Mouse (Mus musculus): ENCODE data around the gene Cnr2.

The Cnr2 gene

DNA sequence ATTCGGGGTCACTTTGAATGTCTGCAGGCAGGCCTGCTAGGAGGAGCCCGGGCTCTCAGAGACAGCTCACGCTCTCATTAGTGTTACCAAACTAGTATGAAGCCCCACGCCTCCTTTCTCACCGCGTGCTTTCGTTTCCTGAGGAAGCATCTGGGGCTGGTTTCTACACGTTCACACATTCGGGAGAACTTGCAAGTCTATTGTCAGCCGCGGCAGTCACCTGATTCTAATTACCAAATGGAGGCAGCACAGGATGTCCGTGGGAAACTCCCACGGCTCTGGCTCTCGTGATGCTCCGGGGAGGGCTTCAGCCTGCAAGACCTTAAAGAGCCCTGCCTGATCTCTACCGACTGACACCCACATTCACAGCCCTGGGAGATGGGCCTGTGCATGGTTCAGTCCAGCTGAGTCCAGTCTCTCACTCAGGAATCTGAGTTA lies 18.6 kb upstream of the Cnr2 start:
- peak; percentile 96 for DNase-seq (ENCODE audit: low read depth)

DNA sequence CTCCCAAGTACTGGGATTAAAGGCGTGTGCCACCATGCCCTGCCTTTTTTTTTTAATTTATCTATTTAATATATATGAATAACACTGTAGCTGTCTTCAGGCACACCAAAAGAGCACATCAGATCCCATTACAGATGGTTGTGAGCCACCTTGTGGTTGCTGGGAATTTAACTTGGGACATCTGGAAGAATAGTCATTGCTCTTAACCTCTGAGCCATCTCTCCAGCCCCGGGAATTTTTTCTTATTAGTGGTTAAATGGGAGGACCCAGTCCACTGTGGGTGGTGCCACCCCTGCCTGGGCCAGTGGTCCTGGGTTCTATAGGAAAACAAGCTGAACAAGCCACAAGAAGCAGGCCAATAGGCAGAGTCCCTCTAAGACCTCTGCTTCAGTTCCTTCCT lies 17.5 kb upstream of the Cnr2 start:
- no peak for DNase-seq (ENCODE audit: low read depth)

DNA sequence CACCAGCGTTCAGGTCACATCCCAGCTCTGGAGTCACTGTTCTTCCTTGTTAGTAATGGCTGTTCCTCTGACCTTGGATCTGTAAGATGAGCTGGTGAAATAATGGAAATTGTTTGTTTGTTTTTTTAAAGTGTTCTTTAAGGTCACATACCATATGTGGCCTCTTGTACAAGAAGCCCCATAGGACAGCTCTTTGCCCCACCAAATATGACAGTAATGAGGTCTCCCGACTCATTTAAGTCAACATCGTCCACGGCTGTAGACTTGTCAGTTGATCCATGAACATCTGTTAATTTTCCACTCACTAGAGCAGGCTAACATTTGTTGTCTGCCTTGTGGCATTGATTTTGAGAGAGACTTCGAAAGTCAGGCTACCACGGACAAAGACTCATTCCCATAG lies 16.2 kb upstream of the Cnr2 start:
- no peak for DNase-seq (ENCODE audit: low read depth)

DNA sequence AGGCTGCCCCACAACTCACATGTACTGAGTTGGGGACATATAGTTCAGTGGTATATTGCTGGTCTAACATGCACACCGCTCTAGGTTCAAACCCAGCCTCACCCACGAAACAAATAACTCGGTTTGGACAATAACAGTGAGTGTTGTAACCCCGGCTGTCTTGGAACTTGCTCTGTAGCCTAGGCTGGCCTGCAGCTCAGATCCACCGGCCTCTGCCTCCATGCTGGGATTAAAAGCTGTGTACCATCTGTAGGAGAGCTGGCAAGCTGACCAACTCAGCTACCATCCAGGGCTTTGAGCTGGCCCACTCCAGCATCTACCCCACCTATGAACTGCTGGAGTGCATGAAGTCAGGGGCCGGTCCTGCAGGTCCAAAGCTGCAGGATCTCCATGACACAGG lies 15.2 kb upstream of the Cnr2 start:
- no peak for DNase-seq (ENCODE audit: low read depth)

DNA sequence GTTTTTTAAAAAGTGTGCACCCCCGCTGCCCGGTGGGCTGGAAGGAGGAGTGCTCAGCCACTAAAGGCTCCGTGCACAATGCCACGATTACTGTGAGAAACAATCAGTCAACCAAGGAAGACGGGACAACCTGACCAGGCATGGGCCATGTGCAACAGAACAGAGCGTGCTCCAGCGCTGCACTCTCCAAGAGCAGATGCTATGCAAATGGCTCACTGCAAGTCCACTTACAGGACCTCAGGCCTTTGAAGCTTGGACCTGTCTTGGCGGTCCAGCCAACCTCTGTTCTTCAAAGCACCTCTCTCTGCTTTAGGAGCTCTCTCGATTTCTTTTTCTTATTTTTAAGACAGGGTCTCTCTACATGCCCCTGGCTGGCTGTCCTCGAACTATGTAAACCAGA lies 14.6 kb upstream of the Cnr2 start:
- DNase-seq (ENCODE audit: low read depth), result no peak

DNA sequence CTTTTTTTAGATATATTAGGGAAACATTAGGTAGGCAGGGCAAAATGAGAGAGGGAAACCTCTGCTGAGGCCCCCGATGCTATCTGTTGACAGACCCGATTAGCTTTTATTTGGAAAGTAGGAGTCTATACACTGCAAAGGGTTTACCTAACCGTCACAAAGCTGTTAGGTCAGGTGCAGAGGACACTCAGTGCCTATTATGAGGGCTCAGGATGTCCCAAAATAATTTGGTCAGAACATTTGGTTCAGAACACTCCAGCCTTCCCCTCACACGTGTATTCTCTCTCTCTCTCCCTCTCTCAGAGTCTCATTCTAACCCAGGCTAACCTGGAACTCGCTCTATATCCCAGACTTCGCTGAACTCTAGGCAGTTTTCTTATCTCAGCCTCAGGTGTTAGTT lies 13.2 kb upstream of the Cnr2 start:
- no peak for DNase-seq (ENCODE audit: low read depth)

DNA sequence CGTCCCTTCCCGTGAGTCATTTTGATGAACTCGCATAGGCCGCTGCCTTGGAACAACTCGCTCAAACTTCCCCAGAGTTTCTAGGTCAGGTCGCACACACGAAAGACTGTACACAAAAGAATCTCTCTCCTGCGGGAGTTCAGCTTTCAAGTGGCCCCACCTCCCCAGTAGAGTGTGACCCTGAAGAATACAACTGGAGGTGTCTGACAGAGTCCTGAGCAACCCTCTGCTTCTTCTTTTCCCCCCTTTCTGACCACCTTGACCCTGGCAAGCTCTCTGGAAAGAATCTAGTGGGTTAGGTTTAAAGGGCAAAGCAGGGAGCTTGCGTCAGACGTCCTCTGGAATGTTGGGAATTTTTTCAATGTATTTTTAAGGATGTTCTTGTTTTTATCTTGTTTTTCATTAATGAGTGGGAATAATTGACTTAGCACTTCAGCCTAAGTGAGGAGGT lies 11.8 kb upstream of the Cnr2 start:
- no peak for DNase-seq (ENCODE audit: low read depth)

DNA sequence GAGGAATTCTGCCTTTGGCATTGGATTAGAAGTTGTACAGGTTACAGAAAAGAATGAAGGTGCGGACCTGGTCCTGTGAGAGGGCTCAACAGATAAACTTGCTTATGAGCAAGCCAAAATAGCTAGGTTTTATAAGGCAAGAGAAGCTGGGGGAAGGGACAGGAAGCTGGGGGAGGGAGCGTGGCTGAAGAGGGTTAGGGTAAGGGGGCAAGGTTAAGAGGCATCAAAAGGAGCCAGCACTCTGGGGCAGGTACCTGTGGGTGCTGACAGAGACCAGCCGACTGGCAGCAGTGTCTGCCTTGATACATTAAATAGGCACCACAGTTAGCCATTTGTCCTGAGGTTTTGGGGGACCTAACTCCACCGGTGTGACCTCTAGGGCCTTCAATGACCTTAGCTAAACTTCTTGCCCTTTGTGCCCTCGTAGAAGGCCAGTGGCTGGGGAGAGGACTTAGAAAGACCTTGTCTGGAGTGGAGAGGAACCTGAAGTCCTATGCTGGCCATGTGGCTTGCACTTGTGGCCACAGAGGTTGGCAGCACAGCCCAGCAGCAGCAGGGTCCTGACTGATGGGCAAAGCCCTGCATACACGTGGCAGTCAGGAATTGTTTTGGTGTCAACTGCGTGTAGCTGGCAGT lies 11.2 kb upstream of the Cnr2 start:
- DNase-seq (ENCODE audit: low read depth), result peak; percentile 62

DNA sequence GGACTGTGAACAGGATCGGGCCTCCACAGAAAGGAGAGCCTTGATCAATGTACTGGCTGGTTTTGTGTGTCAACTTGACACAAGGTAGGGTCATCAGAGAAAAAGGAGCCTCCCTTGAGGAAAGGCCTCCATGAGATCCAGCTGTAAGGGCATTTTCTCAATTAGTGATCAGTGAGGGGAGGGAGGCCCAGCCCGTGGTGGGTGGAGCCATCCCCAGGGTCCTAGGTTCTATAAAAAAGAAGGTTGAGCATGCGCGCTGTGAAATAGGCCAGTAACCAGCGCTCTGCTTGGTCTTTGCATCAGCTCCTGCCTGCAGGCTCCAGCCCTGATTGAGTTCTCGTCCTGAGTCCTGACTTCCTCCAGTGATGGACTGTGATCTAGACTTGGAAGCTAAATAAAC lies 10.7 kb upstream of the Cnr2 start:
- peak; percentile 14 for DNase-seq (ENCODE audit: low read depth)

DNA sequence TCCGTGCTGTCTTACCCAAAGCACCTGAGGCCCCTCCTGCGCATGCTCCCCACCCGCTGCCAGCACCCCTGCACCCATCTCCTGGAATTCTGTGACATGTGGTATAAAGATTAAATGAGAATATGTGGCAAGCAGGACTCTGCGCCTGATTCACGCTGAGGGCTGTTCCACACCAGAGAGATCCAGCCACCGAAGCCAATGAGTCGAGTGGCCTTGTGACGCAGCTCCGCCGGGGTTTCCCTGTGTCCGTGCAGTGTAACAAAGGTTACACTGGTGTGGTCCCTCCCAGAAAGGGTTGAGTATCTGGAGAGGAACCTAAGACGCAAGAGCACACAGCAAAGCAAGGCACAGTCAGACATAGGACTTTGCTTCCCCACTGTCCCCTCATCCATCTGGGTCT lies 9.5 kb upstream of the Cnr2 start:
- DNase-seq (ENCODE audit: low read depth), result no peak

DNA sequence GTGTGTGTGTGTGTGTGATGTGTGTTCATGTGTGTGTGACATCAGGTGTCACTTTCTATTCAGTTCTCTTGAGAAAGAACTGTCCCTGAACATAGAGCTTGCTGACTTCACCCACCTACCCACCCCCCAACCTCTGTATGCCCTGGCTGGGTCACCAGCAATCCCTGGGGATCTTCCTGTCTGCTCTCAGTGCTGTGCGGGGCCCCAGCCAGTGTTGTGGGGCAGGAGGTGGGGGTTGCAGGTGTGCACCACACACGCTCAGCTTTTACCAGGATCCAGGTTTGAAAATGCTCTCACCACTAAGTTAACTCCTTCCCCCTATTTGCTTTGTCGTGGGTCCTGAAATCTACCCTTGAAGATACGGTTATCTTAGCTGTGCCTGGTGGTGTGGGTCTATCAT lies 9.0 kb upstream of the Cnr2 start:
- no peak for DNase-seq (ENCODE audit: low read depth)

DNA sequence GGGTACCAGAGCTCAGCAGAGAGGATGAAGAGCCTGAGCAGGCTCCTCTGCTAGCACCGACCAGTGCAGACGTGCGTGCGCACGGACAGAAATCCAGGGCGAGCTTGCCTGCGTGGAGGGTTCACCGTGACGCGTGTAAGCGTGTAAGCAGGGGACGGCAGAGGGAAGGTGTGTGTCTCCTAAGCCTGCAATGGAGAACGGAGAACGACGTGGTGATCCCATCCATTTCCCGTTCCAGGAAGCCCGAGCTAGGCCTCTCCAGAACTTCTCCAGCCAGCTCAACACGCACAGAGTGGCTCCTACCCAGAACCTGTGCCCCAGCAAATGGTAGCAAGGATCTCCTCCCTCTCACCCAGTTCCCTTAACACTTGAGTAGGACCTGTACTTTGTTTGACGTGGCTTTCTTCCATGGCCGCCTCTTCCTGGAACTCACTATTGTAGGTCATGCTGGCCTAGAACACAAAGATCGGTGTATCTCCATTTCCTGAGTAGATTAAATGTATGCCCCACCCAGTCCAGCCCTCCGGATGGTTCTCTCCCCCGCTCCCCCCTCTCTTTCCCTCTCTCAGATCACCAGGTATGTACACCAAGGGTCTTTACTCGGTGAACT lies 6.6 kb upstream of the Cnr2 start:
- DNase-seq (ENCODE audit: low read depth), result no peak

DNA sequence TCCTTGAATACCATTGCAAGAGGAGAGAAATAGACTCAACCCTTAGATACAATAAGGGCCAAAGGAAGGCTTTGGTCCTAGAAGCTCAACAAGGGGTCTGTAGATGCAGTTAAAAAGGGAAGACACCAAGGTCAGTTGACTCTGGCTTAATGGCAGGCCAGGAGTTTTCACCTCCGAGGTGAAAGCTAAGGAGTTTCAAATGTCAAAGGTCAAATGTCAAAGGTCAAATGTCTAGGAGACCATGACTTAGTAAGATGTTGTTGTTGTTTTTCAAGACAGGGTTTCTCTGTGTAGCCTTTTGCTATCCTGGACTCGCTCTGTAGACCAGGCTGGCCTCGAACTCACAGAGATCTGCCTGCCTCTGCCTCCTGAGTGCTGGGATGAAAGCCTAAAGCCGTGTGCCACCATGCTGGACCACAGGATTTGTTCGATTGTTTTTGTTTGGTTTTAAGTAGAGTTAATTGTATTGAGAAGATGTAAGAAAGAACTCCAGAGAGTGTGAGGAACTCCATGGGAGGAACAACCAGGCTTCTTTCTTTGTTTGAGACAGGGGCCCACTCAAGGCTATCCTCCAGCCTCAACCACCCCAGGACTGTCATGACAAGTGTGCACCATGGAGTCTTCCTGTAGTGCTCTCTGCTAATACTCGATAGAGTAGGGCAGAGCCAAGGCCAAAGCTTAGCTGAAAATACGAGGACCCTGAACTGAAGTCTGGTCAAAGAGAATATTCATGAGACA lies 5.9 kb upstream of the Cnr2 start:
- no peak for DNase-seq (ENCODE audit: low read depth)

DNA sequence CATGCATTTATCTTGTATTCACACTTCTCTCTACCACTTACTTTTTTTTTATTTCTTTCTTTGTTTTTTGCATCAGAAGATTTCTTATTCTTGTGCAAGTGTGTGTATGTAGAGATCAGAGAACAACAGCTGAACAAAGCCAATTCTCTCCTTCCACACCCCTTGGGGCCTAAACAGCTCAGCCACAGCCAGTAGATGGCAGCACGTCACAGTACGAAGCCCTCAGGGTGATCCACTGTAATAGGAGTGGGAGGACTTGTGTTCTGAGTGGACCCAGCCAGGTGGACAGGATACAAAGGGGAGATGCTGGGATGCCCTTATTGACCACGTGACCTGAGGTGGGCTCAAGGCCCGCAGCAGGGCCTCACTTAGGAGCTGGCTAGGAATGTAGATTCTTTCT lies 5.3 kb upstream of the Cnr2 start:
- peak; percentile 91 for DNase-seq (ENCODE audit: low read depth)

DNA sequence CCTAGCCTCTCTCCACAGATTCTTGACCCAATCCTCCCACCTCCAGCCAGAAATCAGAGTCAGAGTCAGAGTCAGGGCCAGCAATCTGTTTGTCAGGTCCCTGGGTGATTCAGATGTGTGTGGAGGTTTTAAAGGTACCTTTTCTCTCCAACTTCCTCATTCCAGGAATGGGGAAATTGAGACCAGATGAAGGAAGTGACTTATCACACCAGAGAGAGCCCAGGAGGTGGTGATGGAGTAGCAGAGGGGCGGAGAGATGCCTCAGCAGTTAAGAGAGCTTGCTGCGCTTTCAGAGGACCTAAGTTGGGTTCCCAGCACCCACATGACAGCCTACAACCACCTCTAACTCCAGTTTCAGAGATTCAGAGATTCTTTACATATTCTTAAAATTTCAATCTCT lies 3.7 kb upstream of the Cnr2 start:
- DNase-seq (ENCODE audit: low read depth), result no peak

DNA sequence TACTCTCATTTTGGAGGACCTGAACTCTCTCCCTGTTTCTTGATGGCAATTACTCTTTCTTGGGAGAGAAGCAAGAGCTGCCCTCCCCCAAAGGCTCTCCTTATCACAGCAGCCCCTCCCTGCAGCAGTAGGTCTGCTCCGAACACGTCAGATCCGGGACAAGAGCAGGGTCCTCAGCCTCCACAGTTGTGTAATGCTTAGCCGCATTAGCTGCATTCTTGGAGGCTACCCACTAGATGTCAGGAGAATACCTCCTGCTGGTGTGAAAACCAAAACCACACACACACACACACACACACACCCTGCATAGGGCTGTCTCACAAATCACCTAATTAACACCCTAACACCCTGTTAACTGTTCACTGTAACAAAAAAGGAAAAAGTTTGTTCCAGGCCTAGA lies 2.3 kb upstream of the Cnr2 start:
- DNase-seq (ENCODE audit: low read depth), result no peak

DNA sequence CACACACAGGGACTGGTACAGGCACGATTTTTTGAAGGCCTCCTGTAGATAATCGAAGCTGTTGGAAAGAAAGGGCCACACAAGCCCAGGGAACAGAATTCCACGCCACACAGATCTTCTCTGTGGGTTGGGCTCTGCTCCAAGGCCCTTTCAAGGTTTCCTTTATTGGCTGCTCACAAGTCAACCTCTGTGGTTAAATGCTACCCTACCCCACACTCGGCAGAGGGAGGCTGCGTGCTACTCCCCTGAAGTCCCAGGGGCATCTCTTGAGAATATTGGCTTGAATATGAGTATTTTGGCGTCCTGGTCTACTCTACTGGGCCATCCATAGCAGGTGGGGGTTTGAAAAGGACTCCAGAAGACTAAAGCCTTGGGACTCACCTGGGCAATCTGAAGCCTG lies 963 bp downstream of the Cnr2 start:
- peak; percentile 60 for DNase-seq (ENCODE audit: low read depth)

DNA sequence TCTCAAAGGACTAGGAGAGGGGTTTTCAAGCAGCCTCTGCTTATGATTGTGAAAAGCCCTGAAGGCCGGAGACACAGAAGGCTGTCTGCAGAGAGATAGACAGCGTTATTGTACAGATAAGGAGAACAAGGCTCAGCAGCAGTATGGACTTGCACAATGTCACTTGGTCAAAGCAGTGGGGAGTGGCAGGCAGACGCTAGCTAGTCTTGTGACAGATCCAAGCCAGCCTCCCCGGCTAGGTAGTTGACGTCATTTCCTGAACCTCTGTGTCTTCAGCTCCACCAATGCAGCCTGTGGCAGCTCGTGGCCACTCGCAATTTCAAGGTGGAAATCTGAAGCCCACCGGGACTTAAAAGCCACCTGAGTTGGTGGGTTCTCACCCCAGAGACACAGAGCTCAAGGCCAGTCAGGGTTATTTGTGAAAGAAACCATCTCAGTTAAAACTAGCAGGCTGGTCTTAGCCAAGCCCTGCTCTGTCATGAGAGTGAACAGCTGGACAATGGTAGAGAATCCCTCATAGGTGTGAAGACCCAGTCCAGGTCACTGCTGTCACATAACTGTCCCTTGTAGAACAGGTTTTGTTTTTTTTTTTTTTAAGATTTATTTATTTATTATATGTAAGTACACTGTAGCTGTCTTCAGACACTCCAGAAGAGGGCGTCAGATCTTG lies 3.3 kb downstream of the Cnr2 start:
- DNase-seq (ENCODE audit: low read depth), result peak; percentile 90

DNA sequence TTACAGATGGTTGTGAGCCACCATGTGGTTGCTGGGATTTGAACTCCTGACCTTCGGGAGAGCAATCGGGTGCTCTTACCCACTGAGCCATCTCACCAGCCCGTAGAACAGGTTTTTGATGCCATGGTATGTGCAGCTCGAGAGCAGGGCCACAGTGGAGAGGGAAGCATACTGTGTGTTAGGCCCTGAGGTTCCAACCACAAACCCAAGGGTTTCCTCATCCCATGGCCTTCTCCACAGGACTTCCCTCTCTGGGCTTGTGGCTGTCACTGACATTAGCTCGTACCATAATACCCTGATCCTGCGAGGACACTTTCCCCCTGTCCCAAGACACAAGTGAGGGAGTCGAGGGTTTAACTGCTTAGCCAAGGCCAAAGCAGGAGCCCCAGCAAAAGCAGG lies 3.9 kb downstream of the Cnr2 start:
- peak; percentile 45 for DNase-seq (ENCODE audit: low read depth)

DNA sequence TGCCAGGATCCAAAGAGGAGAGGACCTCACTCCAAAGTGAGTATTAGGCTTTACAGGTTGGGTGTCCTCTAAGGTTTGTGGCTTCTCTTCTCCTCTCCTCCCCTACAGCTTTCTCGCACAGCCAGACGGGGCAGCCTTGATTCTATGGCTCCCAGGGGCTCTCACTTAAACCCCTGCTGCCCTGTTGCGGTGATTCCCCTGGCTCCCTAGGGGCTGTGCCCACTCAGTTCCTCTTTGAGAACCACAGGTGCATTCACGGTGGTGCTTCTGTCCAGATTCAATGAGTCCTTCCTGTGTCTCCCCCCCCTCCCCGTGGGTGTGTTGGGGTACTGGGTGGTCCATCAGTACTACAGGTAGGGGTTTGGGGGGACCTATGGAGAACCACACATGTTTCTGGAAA lies 4.8 kb downstream of the Cnr2 start:
- no peak for DNase-seq (ENCODE audit: low read depth)

DNA sequence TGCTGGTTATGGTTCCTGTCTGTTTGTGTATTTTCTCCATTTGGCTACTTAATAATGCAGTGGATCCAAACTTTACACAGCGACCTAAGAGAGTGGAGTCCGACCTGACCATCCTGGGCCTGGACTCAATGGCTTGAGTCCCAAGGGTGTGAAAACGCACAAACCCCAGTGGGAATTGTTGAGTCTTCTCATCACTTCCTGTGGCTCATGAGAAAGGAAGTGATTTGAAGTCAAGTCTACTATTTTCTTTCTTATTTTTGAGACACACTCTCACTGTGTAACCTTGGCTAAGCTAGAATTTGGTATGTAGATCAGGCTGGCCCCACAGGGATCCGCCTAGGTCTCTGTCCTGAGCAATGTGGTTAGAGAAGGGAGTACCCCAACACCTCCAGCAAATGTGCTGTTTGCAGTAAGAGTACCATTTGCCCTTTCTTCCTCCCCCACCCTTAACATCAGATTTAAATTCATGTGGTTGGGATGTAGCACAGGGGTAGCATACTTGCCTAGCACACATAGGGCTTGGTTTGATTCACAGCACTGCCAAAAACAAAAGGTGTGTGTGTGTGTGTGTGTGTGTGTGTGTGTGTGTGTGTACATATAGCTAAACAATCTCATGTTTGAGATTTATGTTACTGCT lies 7.5 kb downstream of the Cnr2 start:
- peak; percentile 49 for DNase-seq (ENCODE audit: low read depth)

DNA sequence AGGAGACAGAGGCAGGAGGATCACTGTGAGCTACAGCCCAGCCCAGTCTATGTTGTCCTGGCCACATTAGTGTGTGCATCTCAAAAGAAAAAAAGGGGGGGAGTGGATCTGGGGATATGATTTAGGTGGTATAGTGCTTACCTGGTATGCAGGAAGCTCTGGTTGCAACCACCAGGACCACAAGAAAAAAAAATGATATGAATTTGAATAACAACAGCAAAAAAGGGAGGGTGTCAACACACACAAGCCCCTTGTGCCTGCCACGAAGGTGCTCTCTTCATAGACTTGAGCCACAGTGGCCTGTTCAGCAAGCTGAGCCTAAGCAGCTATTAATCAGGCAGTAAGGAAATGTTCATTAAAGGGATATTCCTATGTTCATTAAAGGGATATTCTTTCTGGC lies 9.6 kb downstream of the Cnr2 start:
- DNase-seq (ENCODE audit: low read depth), result peak; percentile 44

DNA sequence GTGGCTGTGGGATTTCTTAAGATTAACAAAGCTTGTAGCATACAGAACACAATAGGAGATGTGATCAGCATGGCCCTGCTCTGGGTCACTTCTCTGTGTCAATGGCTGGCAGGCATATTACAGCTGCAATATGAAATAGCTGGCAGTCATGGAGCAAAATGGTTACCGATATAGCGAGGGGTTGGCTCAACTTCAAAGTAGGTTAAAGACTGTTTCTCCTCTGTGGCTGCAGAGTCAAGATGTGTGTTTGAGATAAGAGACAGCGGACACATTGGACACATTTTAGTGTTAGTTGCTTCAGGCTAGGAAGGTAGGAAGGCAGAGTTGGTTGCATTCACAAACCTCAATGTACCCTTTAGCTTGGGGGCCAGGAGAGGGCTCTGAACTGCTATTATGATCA lies 11.4 kb downstream of the Cnr2 start:
- DNase-seq (ENCODE audit: low read depth), result no peak
